Mouse (Mus musculus) CH12.LX (cell line): ENCODE measurements around the gene Kcnj1.

Source experiments
- NELFE ChIP-seq: IDR thresholded peaks from 2 replicates; pipeline ENCODE4 v1.6.1; 2011; ENCODE audit warnings: low read depth, low read length, improper control_type of control experiment
- ZC3H11A ChIP-seq: IDR thresholded peaks from 2 replicates; pipeline ENCODE4 v1.6.1; 2012; ENCODE audit warnings: low read depth, mild to moderate bottlenecking, inconsistent platforms, low read length, improper control_type of control experiment

DNA sequence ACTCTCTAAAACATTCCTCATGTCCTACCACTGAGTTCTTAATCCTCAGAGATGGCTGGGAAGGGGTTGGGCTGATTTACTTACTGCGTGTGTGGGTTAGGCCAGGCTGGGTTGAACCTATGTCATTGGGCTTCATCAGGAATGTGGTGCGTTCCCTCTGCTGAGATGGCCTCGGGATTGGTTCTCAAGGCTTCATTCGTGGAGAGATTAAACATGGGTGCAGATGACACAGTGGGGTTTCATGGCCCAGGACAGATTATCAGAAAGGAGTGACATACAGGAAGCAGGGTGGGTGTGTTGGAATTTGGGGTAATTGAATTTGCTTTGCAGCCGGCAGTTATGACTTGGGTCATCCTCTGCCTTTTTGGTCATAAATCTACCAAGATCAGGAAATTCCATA lies 39.2 kb downstream of the Kcnj1 start:
- TF ChIP-seq ZC3H11A (no peak), NELFE (no peak)
